In the genomic region with DNA sequence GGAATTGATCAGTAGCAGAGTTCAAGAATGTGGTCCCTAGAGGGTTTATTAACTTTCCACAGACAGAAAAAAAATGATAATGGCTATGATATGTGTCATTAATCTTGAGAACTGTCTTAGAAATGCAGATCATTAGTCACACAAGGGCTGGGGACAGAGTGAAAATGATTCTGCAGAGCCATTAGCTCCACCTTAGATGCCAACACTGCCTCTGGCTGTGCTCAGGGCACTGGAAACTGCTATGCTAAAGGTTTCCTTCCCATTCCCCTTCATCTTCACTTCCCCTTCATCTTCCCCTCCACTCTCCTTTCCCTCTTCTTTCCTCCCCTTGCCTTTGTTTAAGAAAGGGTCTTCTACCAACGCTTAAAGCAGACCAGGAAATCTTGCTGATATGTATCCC, we compare ENCODE assay signal across 16 mouse cellular contexts. TPM values are rescaled to one million over a fixed set of nuclear protein-coding genes. Genes with fewer than 3 reads are reported as not detected.
"Had no signal": no experiment of that assay in that cellular context is flagged by ENCODE, and none has a peak within 500 bp of the region (broad histone marks: within the 10 kb centered on the region; RNA-seq: fewer than 3 reads in every experiment).

No protein-coding gene starts in this region.

- H3K9me3 ChIP-seq: liver, embryonic 12.5 days; megakaryocyte, embryonic 14.5 days; neural tube, embryonic 12.5 days; stomach, embryonic 15.5 days had no signal

- DNase-seq: lung, adult 18-20 months; lung, embryonic 14.5 days; lung, postnatal 10 days; lung, postnatal 4 days; right cerebral cortex, postnatal 14 days; thymus, adult 2 months; thymus, postnatal 25 days; thymus, postnatal 4 days had no signal

- H3K4me2 ChIP-seq: liver, embryonic 12.5 days; lung, embryonic 14.5 days; neural tube, embryonic 12.5 days; stomach, embryonic 15.5 days had no signal

- H3K27ac ChIP-seq: liver, embryonic 12.5 days; liver, embryonic 14.5 days; neural tube, embryonic 12.5 days; stomach, embryonic 15.5 days; stomach, postnatal 0 days had no signal

- H3K4me3 ChIP-seq: liver, embryonic 12.5 days; megakaryocyte, embryonic 14.5 days; neural tube, embryonic 12.5 days; stomach, embryonic 15.5 days had no signal

- ATAC-seq: liver, embryonic 12.5 days had no signal

- H3K27me3 ChIP-seq: liver, embryonic 12.5 days; megakaryocyte, embryonic 14.5 days; neural tube, embryonic 12.5 days; stomach, embryonic 15.5 days had no signal

- H3K9ac ChIP-seq: liver, embryonic 12.5 days; liver, embryonic 14.5 days; lung, embryonic 14.5 days; neural tube, embryonic 12.5 days; stomach, embryonic 15.5 days had no signal

- H3K4me1 ChIP-seq: liver, embryonic 12.5 days; megakaryocyte, embryonic 14.5 days; neural tube, embryonic 12.5 days; stomach, embryonic 15.5 days had no signal

- H3K36me3 ChIP-seq: liver, embryonic 12.5 days; neural tube, embryonic 12.5 days; stomach, embryonic 15.5 days had no signal

RNA-seq across cellular contexts. Expression of gene Mamdc2, which starts 53.6 kb away (rescaled TPM):
- total RNA-seq: monocyte, adult 5-6 weeks; neutrophil, adult 5-6 weeks had no signal
